Mouse (Mus musculus) gastrocnemius, postnatal 14 days (tissue): Measurements from ENCODE around the gene Lpcat3. TPM values are rescaled to one million over a fixed set of nuclear protein-coding genes. Genes with fewer than 3 reads are reported as not detected.

ENCODE experiments used
- DNase-seq: peaks from one replicate; pipeline ENCODE4 v3.0.0; 2021; ENCODE audit warnings: mixed read lengths
- intact Hi-C: fragments of 180-260 bp; cut with DNase I; formaldehyde crosslinking; loops from one replicate; pipeline ENCODE4 v1.15.1; 2025; ENCODE audit warnings: low total_unique reads
- total RNA-seq, 2 experiments: library from RNA; stranded (reverse); gene quantifications; 2 replicates each; pipeline ENCODE4 v1.2.3; 2021

The Lpcat3 gene
- total RNA-seq, 2 experiments from 2014 or later: 26.3 to 32.3 TPM

- intact Hi-C loops: no loop called here
- DNase-seq: no peak
Measured at GRCm38 (mm10) chr6:124724472-124724871, 61.6 kb downstream of the Lpcat3 start.

- intact Hi-C loops: no loop called here
- DNase-seq: no peak
Measured at GRCm38 (mm10) chr6:124728621-124729020, 65.8 kb downstream of the Lpcat3 start.

GRCm38 (mm10) chr6:124729850-124730705 lies 67.3 kb downstream of the Lpcat3 start:
- no peak for DNase-seq
- intact Hi-C loops: no loop called here

GRCm38 (mm10) chr6:124731038-124731437 lies 68.2 kb downstream of the Lpcat3 start:
- DNase-seq: no peak
- intact Hi-C loops: no loop called here

- DNase-seq: peak; percentile 49
- intact Hi-C loops: no loop called here
Measured at GRCm38 (mm10) chr6:124732476-124733370, 69.9 kb downstream of the Lpcat3 start.

- intact Hi-C loops: no loop called here
- DNase-seq: no peak
Measured at GRCm38 (mm10) chr6:124734417-124734816, 71.6 kb downstream of the Lpcat3 start.

- no peak for DNase-seq
- intact Hi-C loops: no loop called here
Measured at GRCm38 (mm10) chr6:124737040-124737439, 74.2 kb downstream of the Lpcat3 start.

GRCm38 (mm10) chr6:124738511-124739023 lies 75.7 kb downstream of the Lpcat3 start, which contains the start of gene Ptpn6:
TSS of gene Ptpn6 (minus strand) at chr6:124738714.
- intact Hi-C loops: no loop called here
- peak; percentile 30 for DNase-seq

GRCm38 (mm10) chr6:124739231-124739796 lies 76.5 kb downstream of the Lpcat3 start:
- no peak for DNase-seq
- intact Hi-C loops: no loop called here

- intact Hi-C loops: no loop called here
- DNase-seq: peak; percentile 49
Measured at GRCm38 (mm10) chr6:124740211-124740887, 77.5 kb downstream of the Lpcat3 start.

GRCm38 (mm10) chr6:124740888-124741761 lies 78.3 kb downstream of the Lpcat3 start, which contains the start of gene Grcc10:
TSS of gene Grcc10 (minus strand) at chr6:124741374.
- intact Hi-C loops: no loop called here
- peak; percentile 89 for DNase-seq

- no peak for DNase-seq
- intact Hi-C loops: no loop called here
Measured at GRCm38 (mm10) chr6:124741842-124742241, 79.0 kb downstream of the Lpcat3 start.

- intact Hi-C loops: no loop called here
Measured at GRCm38 (mm10) chr6:124742839-124743514, 80.2 kb downstream of the Lpcat3 start.

GRCm38 (mm10) chr6:124743647-124744046 lies 80.8 kb downstream of the Lpcat3 start:
- intact Hi-C loops: no loop called here
- no peak for DNase-seq

More at GRCm38 (mm10) chr6:124742839-124743514, 80.2 kb downstream of the Lpcat3 start:
- no peak for DNase-seq

GRCm38 (mm10) chr6:124744755-124745321 lies 82.0 kb downstream of the Lpcat3 start:
- intact Hi-C loops: loop anchor here (5.0 kb wide), 1 partner anchor 33 kb away; the partner anchor contains the start of genes Emg1 and Phb2
- peak; percentile 18 for DNase-seq

- intact Hi-C loops: loop anchor here (5.0 kb wide), 1 partner anchor 33 kb away; the partner anchor contains the start of genes Emg1 and Phb2
Measured at GRCm38 (mm10) chr6:124745490-124746295, 82.9 kb downstream of the Lpcat3 start.

More at GRCm38 (mm10) chr6:124745490-124746295, 82.9 kb downstream of the Lpcat3 start:
- DNase-seq: peak; percentile 94
